ENCODE assay signal across 24 mouse cellular contexts in genomic region chr2:33829870-33830269, GRCm38 (mm10). TPM values are rescaled to one million over a fixed set of nuclear protein-coding genes. Genes with fewer than 3 reads are reported as not detected.
DNase-seq lines count a peak whose midpoint lies in the region; ATAC-seq and TF ChIP-seq lines count a peak whose summit lies in the region.
"Had no signal": no experiment of that assay in that cellular context is flagged by ENCODE, and none has a peak within 500 bp of the region (broad histone marks: within the 10 kb centered on the region; RNA-seq: fewer than 3 reads in every experiment).

No protein-coding gene starts in this region.

- no peak overlapping the region for H3K4me3 ChIP-seq in hindbrain, embryonic 14.5 days (replicated peaks; ENCODE audit: low read length)
- H3K4me3 ChIP-seq in hindbrain, postnatal 0 days (ENCODE audit: low read length): no peak overlapping the region
- no peak overlapping the region for H3K4me3 ChIP-seq in lung, embryonic 16.5 days (ENCODE audit: low read length)
- H3K4me3 ChIP-seq in lung, adult 2 months (replicated peaks; ENCODE audit: extremely low read depth, low read depth, low read length): no peak overlapping the region
- no peak overlapping the region for H3K4me3 ChIP-seq in stomach, embryonic 15.5 days (replicated peaks)
- H3K4me3 ChIP-seq: forebrain, embryonic 10.5 days; forebrain, embryonic 13.5 days; gastrocnemius, adult 2 months; hindbrain, embryonic 10.5 days; hindbrain, embryonic 13.5 days had no signal

- H3K4me2 ChIP-seq in hindbrain, embryonic 14.5 days (replicated peaks): no peak overlapping the region
- H3K4me2 ChIP-seq in hindbrain, postnatal 0 days (ENCODE audit: low read depth, low read length): no peak overlapping the region
- H3K4me2 ChIP-seq in lung, embryonic 16.5 days (ENCODE audit: low read depth, low read length): no peak overlapping the region
- no peak overlapping the region for H3K4me2 ChIP-seq in stomach, embryonic 15.5 days
- H3K4me2 ChIP-seq: forebrain, embryonic 13.5 days; heart, embryonic 11.5 days; hindbrain, embryonic 13.5 days had no signal

- 74% methylated on average over 2 of the region's 2 CpGs for whole genome bisulfite sequencing in hindbrain, embryonic 14.5 days
- 81% methylated on average over 2 of the region's 2 CpGs for WGBS in hindbrain, postnatal 0 days
- 45% methylated on average over 2 of the region's 2 CpGs for WGBS in lung, embryonic 16.5 days
- WGBS in lung, adult 2 months: 68% methylated on average over 2 of the region's 2 CpGs
- WGBS in stomach, embryonic 15.5 days: 49% methylated on average over 2 of the region's 2 CpGs

- no peaks in the 10 kb centered on the region for H3K4me1 ChIP-seq in hindbrain, embryonic 14.5 days (replicated peaks; ENCODE audit: control insufficient read depth, insufficient read depth, low read length)
- no peaks in the 10 kb centered on the region for H3K4me1 ChIP-seq in hindbrain, postnatal 0 days (ENCODE audit: insufficient read depth, low read length)
- H3K4me1 ChIP-seq in lung, embryonic 16.5 days (replicated peaks; ENCODE audit: control insufficient read depth, insufficient read depth, low read length): no peaks in the 10 kb centered on the region; the same call in 1 of the 2 replicates
- H3K4me1 ChIP-seq in lung, adult 2 months (ENCODE audit: control insufficient read depth, insufficient read depth, low read length): 0 out of 2 replicates have a peak, but pooled peaks cover 7% of the 10 kb centered on the region
- H3K4me1 ChIP-seq in stomach, embryonic 15.5 days: no peaks in the 10 kb centered on the region

- no peak for DNase-seq in hindbrain, embryonic 14.5 days (ENCODE audit: low spot score)
- no peak for DNase-seq in hindbrain, postnatal 0 days (ENCODE audit: low spot score)
- DNase-seq in lung, adult 2 months: no peak
- no peak for DNase-seq in heart, postnatal 14 days
- DNase-seq: adrenal gland, adult 8-10 months; adrenal gland, postnatal 25 days; cerebellum, adult 11-12 months; cerebellum, adult 8-10 months; cerebellum, postnatal 10 days; cerebellum, postnatal 36 days; embryo, embryonic 11 days; forebrain, postnatal 0 days; gastrocnemius, adult 2 months; gastrocnemius, postnatal 14 days; heart, adult 11 months; heart, postnatal 36 days had no signal

- no peaks in the 10 kb centered on the region for H3K27me3 ChIP-seq in hindbrain, embryonic 14.5 days (ENCODE audit: control insufficient read depth, insufficient read depth, low read length)
- no peaks in the 10 kb centered on the region for H3K27me3 ChIP-seq in hindbrain, postnatal 0 days (ENCODE audit: insufficient read depth, low read length)
- H3K27me3 ChIP-seq in lung, embryonic 16.5 days (ENCODE audit: control insufficient read depth, insufficient read depth, low read depth, low read length): no peaks in the 10 kb centered on the region
- no peaks in the 10 kb centered on the region for H3K27me3 ChIP-seq in stomach, embryonic 15.5 days (replicated peaks)
- H3K27me3 ChIP-seq: forebrain, embryonic 13.5 days; hindbrain, embryonic 13.5 days had no signal

- no peak for ATAC-seq in hindbrain, embryonic 14.5 days (ENCODE audit: low FRiP score)
- ATAC-seq in hindbrain, postnatal 0 days: no peak
- peak; percentile 34; the same call in 1 of the 2 replicates for ATAC-seq in lung, embryonic 16.5 days (ENCODE audit: low read depth)
- peak; percentile 31; the same call in 1 of the 2 replicates for ATAC-seq in stomach, embryonic 15.5 days (ENCODE audit: insufficient read depth, low FRiP score, low read depth)
- ATAC-seq: activated CD4-positive, CD25-positive, alpha-beta regulatory T cell, adult 4 months; forebrain, embryonic 13.5 days; forebrain, postnatal 0 days had no signal

- no peak for TF ChIP-seq CTCF in hindbrain, postnatal 0 days (IDR thresholded peaks at IDR 0.05; ENCODE audit: low read depth)
- TF ChIP-seq CTCF in lung, adult 2 months (IDR thresholded peaks at IDR 0.05; ENCODE audit: insufficient read depth, low read length): no peak

- no peak overlapping the region for H3K27ac ChIP-seq in hindbrain, embryonic 14.5 days
- no peak overlapping the region for H3K27ac ChIP-seq in hindbrain, postnatal 0 days
- H3K27ac ChIP-seq in lung, embryonic 16.5 days (ENCODE audit: low read length): no peak overlapping the region
- no peak overlapping the region for H3K27ac ChIP-seq in stomach, embryonic 15.5 days
- H3K27ac ChIP-seq: forebrain, embryonic 10.5 days; forebrain, embryonic 13.5 days; gastrocnemius, adult 2 months; hindbrain, embryonic 10.5 days; hindbrain, embryonic 13.5 days had no signal

- TF ChIP-seq POLR2A in lung, adult 2 months (IDR thresholded peaks at IDR 0.05; ENCODE audit: borderline replicate concordance, extremely low read depth, low read depth, low read length): no peak

- peaks cover 64% of the 10 kb centered on the region for H3K36me3 ChIP-seq in hindbrain, embryonic 14.5 days (replicated peaks; ENCODE audit: control insufficient read depth, insufficient read depth)
- H3K36me3 ChIP-seq in hindbrain, postnatal 0 days (ENCODE audit: insufficient read depth, low read length): peaks cover 48% of the 10 kb centered on the region
- peaks cover 15% of the 10 kb centered on the region for H3K36me3 ChIP-seq in lung, embryonic 16.5 days (ENCODE audit: control insufficient read depth, insufficient read depth, low read length)
- peaks cover 13% of the 10 kb centered on the region for H3K36me3 ChIP-seq in stomach, embryonic 15.5 days

- 0 out of 2 replicates have a peak overlapping the region, but pooled peaks have one; percentile 8 for H3K9ac ChIP-seq in hindbrain, embryonic 14.5 days
- H3K9ac ChIP-seq in hindbrain, postnatal 0 days (replicated peaks; ENCODE audit: low read length): no peak overlapping the region
- H3K9ac ChIP-seq in lung, embryonic 16.5 days (ENCODE audit: low read length): no peak overlapping the region
- no peak overlapping the region for H3K9ac ChIP-seq in stomach, embryonic 15.5 days
- H3K9ac ChIP-seq: forebrain, embryonic 13.5 days; forebrain, postnatal 0 days; hindbrain, embryonic 13.5 days had no signal

- intact Hi-C loops in heart, postnatal 14 days (cut with DNase I): loop anchor here (10.0 kb wide), 3 partner anchors 215 to 805 kb away; no protein-coding TSS in a partner anchor

- no peaks in the 10 kb centered on the region for H3K9me3 ChIP-seq in hindbrain, embryonic 14.5 days (ENCODE audit: control insufficient read depth, low read length)
- H3K9me3 ChIP-seq in hindbrain, postnatal 0 days (ENCODE audit: low read length): no peaks in the 10 kb centered on the region
- H3K9me3 ChIP-seq in lung, embryonic 16.5 days (ENCODE audit: control insufficient read depth, low read length): no peaks in the 10 kb centered on the region
- no peaks in the 10 kb centered on the region for H3K9me3 ChIP-seq in stomach, embryonic 15.5 days
- H3K9me3 ChIP-seq: forebrain, embryonic 10.5 days; forebrain, embryonic 13.5 days; hindbrain, embryonic 10.5 days; hindbrain, embryonic 13.5 days had no signal

RNA-seq across cellular contexts. Expression of gene Mvb12b, which starts 57.9 kb away (rescaled TPM):
- 48.0 and 54.9 TPM in 2 replicates for polyA plus RNA-seq in hindbrain, embryonic 14.5 days (2014; fragmentation: Nextera tagmentation; extraction: Ambion mirVana)
- 134 and 142 TPM in 2 replicates for total RNA-seq in hindbrain, postnatal 0 days (2014; rRNA removed)
- 55.4 and 64.1 TPM in 2 replicates for polyA plus RNA-seq in hindbrain, postnatal 0 days (2015; fragmentation: Nextera tagmentation; extraction: Ambion mirVana)
- polyA plus RNA-seq in lung, embryonic 16.5 days (2015; fragmentation: Nextera tagmentation; extraction: Ambion mirVana): 19.2 and 21.6 TPM in 2 replicates
- 47.0 and 49.9 TPM in 2 replicates for polyA plus RNA-seq in lung, adult 2 months (2012; rRNA removed)
- 17.8 and 19.9 TPM in 2 replicates for polyA plus RNA-seq in stomach, embryonic 15.5 days (2015; fragmentation: Nextera tagmentation; extraction: Ambion mirVana)
- 10 to 100 TPM; 18.1 to 19.1 TPM for total RNA-seq in heart, postnatal 14 days (2021)

Comparison
In these comparisons a context has a peak if more than half of its experiments do, and no peak if none do; other contexts are left out.
1. ATAC-seq: peak in lung, embryonic 16.5 days (single experiment) and stomach, embryonic 15.5 days (single experiment); none in hindbrain, embryonic 14.5 days (single experiment) and hindbrain, postnatal 0 days (single experiment).